Mouse (Mus musculus): ENCODE measurements around the gene Tmem131l.

- TF ChIP-seq CTCF (IDR thresholded peaks at IDR 0.05; ENCODE audit: extremely low read depth, insufficient read depth, low read length): no peak
- TF ChIP-seq POLR2A (IDR thresholded peaks at IDR 0.05; ENCODE audit: extremely low read depth, insufficient read depth, low read length): no peak
Measured at GRCm38 (mm10) chr3:83905161-83905560, 134.8 kb downstream of the Tmem131l start.
